Mouse (Mus musculus): ENCODE results near the gene Spata48. TPM values are rescaled to one million over a fixed set of nuclear protein-coding genes. Genes with fewer than 3 reads are reported as not detected.

Gene Spata48
- polyA plus RNA-seq, 1 experiment: 0.84 TPM

GRCm38 (mm10) chr11:11558662-11559061 lies 96.8 kb downstream of the Spata48 start:
- no peak for TF ChIP-seq POLR2A (IDR thresholded peaks at IDR 0.05; ENCODE audit: low read depth, low read length)
- TF ChIP-seq CTCF (conservative IDR thresholded peaks at IDR 0.05; ENCODE audit: insufficient read depth, insufficient read length, low read depth, low read length): no peak
- Histone ChIP-seq H3K4me1 (ENCODE audit: control insufficient read depth, insufficient read depth, low read length) (no peaks in the 10 kb centered on the region), H3K27me3 (replicated peaks; ENCODE audit: control insufficient read depth, insufficient read depth, low read length) (no peaks in the 10 kb centered on the region), H3K36me3 (ENCODE audit: control insufficient read depth, insufficient read depth, low read length) (no peaks in the 10 kb centered on the region), H3K27ac (ENCODE audit: insufficient read depth, low read depth, low read length) (no peak overlapping the region), H3K4me3 (ENCODE audit: insufficient read depth, low read depth, low read length) (no peak overlapping the region)
- 73% methylated on average over 3 of the region's 3 CpGs for WGBS
- DNase-seq: no peak

- 76% methylated on average over 7 of the region's 7 CpGs for WGBS
Measured at GRCm38 (mm10) chr11:11559099-11559686, 97.3 kb downstream of the Spata48 start.

GRCm38 (mm10) chr11:11561118-11561517 lies 99.2 kb downstream of the Spata48 start:
- H3K4me3 ChIP-seq (ENCODE audit: insufficient read depth, low read depth, low read length): no peak overlapping the region
- no peak for DNase-seq
- no peak overlapping the region for H3K27ac ChIP-seq (ENCODE audit: insufficient read depth, low read depth, low read length)
- no peaks in the 10 kb centered on the region for H3K4me1 ChIP-seq (ENCODE audit: control insufficient read depth, insufficient read depth, low read length)
- WGBS: 87% methylated on average over 6 of the region's 6 CpGs
- no peak for TF ChIP-seq CTCF (conservative IDR thresholded peaks at IDR 0.05; ENCODE audit: insufficient read depth, insufficient read length, low read depth, low read length)
- no peak for TF ChIP-seq POLR2A (IDR thresholded peaks at IDR 0.05; ENCODE audit: low read depth, low read length)
- H3K27me3 ChIP-seq (replicated peaks; ENCODE audit: control insufficient read depth, insufficient read depth, low read length): no peaks in the 10 kb centered on the region
- H3K36me3 ChIP-seq (ENCODE audit: control insufficient read depth, insufficient read depth, low read length): no peaks in the 10 kb centered on the region

More at GRCm38 (mm10) chr11:11559099-11559686, 97.3 kb downstream of the Spata48 start:
- Histone ChIP-seq H3K4me1 (ENCODE audit: control insufficient read depth, insufficient read depth, low read length) (no peaks in the 10 kb centered on the region), H3K27me3 (replicated peaks; ENCODE audit: control insufficient read depth, insufficient read depth, low read length) (no peaks in the 10 kb centered on the region), H3K36me3 (ENCODE audit: control insufficient read depth, insufficient read depth, low read length) (no peaks in the 10 kb centered on the region), H3K4me3 (ENCODE audit: insufficient read depth, low read depth, low read length) (no peak overlapping the region), H3K27ac (ENCODE audit: insufficient read depth, low read depth, low read length) (no peak overlapping the region)
- TF ChIP-seq CTCF (conservative IDR thresholded peaks at IDR 0.05; ENCODE audit: insufficient read depth, insufficient read length, low read depth, low read length): no peak
- no peak for TF ChIP-seq POLR2A (IDR thresholded peaks at IDR 0.05; ENCODE audit: low read depth, low read length)
- no peak for DNase-seq

GRCm38 (mm10) chr11:11564266-11565044 lies 102.6 kb downstream of the Spata48 start:
- WGBS: 64% methylated on average over 7 of the region's 7 CpGs
- TF ChIP-seq POLR2A (IDR thresholded peaks at IDR 0.05; ENCODE audit: low read depth, low read length) (no peak), CTCF (conservative IDR thresholded peaks at IDR 0.05; ENCODE audit: insufficient read depth, insufficient read length, low read depth, low read length) (no peak)
- no peak for DNase-seq
- no peaks in the 10 kb centered on the region for H3K4me1 ChIP-seq (ENCODE audit: control insufficient read depth, insufficient read depth, low read length)
- H3K36me3 ChIP-seq (ENCODE audit: control insufficient read depth, insufficient read depth, low read length): no peaks in the 10 kb centered on the region
- H3K27ac ChIP-seq (ENCODE audit: insufficient read depth, low read depth, low read length): no peak overlapping the region
- H3K27me3 ChIP-seq (replicated peaks; ENCODE audit: control insufficient read depth, insufficient read depth, low read length): no peaks in the 10 kb centered on the region
- H3K4me3 ChIP-seq (ENCODE audit: insufficient read depth, low read depth, low read length): no peak overlapping the region

Other genes starting within 250 kb of the Spata48 start
- 0.17 and 0.18 TPM in 2 replicates for gene Zpbp, start 314 bp downstream of the Spata48 start, polyA plus RNA-seq (2012; rRNA removed)
- gene 4930512M02Rik, start 165.7 kb downstream of the Spata48 start, polyA plus RNA-seq (2012; rRNA removed): not detected in 2 replicates
- gene Ikzf1, start 222.9 kb downstream of the Spata48 start, polyA plus RNA-seq (2012; rRNA removed): 2.9 and 12.8 TPM in 2 replicates